Mouse (Mus musculus): ENCODE measurements around the gene Myh9.
A peak's percentile ranks its signal among the peaks of the same experiment; 100 is the strongest.

Gene Myh9

GRCm38 (mm10) chr15:77828242-77828641 is 13.7 kb downstream of the Myh9 start:
- no peak for DNase-seq (ENCODE audit: low read depth)

- no peak for DNase-seq (ENCODE audit: low read depth)
These were observed 14.2 kb downstream of the Myh9 start for GRCm38 (mm10) chr15:77827794-77828193.

GRCm38 (mm10) chr15:77827379-77827778 is 14.6 kb downstream of the Myh9 start:
- no peak for DNase-seq (ENCODE audit: low read depth)

- no peak for DNase-seq (ENCODE audit: low read depth)
These were observed 16.6 kb downstream of the Myh9 start for GRCm38 (mm10) chr15:77825382-77825781.

DNA sequence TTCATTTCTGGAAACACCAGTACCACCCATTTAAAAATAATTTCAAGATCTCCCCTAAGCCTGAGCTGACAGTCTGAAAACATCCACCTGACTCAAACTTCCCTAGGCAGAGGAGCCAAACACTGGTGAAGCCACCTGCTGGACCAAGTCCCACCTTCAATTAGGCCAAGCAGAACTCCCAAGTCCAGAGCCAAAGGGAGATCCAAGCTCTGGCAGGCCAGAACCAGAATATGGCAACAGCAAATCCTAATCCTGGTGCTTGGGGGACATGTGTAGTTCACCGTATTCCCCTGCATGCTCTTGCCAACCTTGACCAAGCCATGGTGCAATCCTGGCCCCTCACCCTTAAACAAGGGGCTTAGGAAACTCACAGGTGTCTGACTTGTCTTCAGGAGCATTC is 17.7 kb downstream of the Myh9 start:
- no peak for DNase-seq (ENCODE audit: low read depth)

DNA sequence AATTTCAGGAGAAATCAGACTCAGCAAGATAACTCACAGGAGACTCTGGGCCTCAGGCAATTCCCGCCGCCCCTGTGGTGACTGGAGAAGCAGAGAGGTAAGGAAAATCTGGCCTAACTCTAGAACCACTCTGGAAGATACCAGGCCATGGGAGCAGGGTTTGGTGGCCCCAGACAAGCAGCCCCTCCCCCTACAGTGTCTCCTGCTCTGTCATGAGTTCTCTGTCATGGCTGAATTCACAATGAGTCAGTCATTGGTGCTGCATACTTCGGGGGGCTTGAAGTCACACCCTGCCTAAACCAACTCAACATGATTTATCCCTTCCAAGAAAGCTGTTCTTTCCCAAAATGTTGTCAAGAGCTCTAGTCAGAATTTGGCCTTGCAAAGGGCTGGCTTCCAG is 18.3 kb downstream of the Myh9 start:
- DNase-seq (ENCODE audit: low read depth): peak; percentile 59

GRCm38 (mm10) chr15:77823196-77823595 is 18.8 kb downstream of the Myh9 start:
- DNase-seq (ENCODE audit: low read depth): no peak

DNA sequence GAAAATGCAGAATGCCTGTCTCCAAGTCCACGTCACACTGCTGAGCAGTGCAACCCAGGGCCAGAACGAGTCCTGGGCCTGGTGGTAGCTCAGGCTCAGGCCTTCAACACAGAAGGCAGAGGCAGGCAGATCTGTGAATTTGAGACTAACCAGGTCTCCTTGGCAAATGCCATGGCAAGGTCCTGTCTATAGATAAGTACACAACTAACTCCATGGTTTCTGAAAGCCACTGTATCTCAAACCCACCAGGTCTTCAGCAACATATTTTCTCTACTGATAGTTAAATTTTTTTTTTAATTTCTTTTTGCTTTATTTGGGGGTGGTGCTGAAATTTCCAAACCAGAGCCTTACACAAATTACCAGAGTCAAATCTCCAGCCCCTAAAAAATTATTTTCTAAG is 19.3 kb downstream of the Myh9 start:
- no peak for DNase-seq (ENCODE audit: low read depth)

DNA sequence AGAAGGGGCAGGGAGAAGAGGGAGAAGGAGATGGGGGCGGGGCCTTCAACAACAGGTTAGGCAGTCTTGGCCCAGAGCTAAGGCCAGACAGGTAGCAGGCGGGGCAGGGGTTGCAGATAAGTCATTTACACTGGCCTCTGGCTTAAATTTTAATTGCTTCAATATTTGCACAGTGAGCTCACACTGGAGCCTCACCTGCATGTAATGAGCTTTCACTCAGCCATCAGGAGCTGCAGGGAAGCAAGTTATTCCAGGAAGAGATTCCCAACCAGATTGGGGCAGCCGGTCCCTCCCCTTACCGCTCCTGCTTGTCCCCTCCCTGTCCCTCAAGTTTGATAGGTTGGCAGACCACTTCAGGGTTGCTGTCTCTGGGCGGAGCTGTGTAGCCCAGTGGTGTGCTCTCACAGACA is 19.9 kb downstream of the Myh9 start:
- DNase-seq (ENCODE audit: low read depth): no peak

GRCm38 (mm10) chr15:77821424-77821823 is 20.6 kb downstream of the Myh9 start:
- peak; percentile 62 for DNase-seq (ENCODE audit: low read depth)

- peak; percentile 79 for DNase-seq (ENCODE audit: low read depth)
These were observed 21.4 kb downstream of the Myh9 start for GRCm38 (mm10) chr15:77820480-77821163.

DNA sequence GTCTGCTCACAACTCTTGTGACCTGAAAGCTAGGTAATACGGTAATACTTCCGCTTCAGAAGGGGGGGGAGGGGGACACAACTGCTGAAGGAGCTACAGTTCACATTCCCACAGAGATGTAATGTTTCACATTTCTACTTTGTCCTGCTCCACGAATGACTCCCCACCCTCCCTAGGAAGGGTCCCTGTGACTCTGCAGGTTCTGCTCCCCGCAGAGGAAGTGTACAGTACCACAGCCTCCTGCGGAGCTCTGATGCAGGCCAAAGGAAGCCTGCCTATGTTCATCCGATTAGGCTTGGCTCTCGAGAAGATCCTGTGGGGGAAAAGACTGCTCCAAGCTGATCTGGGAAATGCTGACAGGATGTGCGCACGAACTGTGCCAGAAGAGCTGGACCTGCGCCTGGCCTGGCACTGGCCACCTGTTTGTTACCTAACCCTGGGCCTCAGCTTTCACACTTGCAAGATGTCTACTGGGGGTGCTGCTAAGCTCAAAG is 22.0 kb downstream of the Myh9 start:
- peak; percentile 89 for DNase-seq (ENCODE audit: low read depth)

DNA sequence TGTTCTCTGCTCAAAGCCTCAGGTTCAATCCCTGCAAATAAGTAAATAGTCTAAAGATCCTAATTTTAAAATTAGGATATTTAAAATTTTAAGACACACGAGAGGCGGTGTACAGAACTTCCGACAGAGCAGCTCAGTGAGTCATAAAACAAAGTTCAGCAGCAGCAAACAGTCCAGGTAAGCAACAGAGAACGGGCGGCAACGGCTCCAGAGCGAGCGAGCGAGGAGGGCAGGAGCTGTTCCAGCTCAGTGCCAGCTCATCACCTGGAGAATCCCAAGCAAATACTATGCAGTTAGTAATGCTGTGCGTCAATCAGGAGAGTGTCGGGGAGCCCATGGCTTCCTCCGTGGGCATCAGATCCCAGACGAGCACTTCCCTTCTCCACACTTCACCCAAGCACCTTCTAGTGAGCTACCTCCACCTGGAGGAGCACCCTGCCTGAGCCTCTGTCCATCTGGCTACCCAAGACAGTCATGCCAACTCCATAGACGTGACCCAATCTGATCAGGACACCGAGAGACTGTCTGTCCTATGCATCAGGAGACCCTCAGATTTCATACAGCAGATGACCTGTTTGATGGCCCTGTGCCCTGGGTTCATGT is 23.3 kb downstream of the Myh9 start:
- no peak for DNase-seq (ENCODE audit: low read depth)

GRCm38 (mm10) chr15:77817417-77817816 is 24.6 kb downstream of the Myh9 start:
- no peak for DNase-seq (ENCODE audit: low read depth)

DNA sequence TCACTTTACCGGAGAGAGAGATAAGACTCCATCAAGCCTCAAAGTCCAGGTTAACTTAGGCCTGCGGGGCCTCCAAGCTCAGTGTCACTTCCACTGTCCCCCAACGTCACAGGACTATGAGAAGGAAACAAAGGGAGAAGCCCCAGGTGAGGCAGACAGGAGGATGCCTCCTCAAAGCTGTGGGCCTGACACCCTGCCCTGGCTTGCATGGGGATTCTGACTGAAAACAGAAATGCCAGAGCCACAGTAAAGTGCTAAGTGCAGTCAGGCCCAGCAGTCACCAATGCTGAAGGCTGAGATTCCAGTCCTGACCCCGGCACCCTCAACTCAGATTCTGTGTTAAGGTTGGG is 25.4 kb downstream of the Myh9 start:
- no peak for DNase-seq (ENCODE audit: low read depth)

- DNase-seq (ENCODE audit: low read depth): no peak
These were observed 25.9 kb downstream of the Myh9 start for GRCm38 (mm10) chr15:77815867-77816600.

DNA sequence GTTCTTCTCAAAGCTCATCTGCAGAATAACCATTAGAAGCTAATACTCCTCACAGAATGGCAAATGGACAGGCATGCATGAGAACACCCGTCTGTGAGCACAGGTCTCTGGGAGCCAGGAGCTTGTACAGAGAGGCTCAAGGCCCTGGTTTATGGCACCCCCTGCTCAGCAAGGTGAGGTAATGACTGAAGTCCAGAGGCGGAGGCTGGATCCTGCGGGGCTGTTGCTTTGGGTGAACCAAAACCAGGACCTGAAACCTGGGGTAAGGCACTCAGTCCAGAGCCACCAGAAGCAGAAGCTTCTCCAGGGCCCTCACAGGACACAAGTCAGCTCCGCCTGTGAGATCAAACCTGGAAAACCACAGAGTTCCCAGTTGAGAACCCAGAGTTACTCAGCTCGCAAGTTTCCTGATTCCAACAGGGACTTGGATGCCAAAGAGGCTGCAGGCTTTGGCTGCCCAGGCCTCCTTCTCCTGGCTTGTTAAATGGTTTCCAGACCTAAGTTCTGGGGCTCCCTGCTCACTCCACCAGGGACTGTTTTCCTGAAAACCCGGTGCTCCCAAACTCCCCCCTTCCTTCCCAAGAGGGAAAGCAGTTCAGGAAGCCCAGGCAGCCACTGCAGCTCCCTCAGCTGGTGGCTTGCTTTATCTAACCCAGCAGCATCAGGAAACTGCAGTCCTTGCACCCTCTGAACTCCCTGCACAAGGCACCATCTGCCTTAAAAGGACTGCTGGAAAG is 28.2 kb downstream of the Myh9 start:
- DNase-seq (ENCODE audit: low read depth): peak; percentile 85

- DNase-seq (ENCODE audit: low read depth): no peak
These were observed 29.4 kb downstream of the Myh9 start for GRCm38 (mm10) chr15:77812578-77812977.

DNA sequence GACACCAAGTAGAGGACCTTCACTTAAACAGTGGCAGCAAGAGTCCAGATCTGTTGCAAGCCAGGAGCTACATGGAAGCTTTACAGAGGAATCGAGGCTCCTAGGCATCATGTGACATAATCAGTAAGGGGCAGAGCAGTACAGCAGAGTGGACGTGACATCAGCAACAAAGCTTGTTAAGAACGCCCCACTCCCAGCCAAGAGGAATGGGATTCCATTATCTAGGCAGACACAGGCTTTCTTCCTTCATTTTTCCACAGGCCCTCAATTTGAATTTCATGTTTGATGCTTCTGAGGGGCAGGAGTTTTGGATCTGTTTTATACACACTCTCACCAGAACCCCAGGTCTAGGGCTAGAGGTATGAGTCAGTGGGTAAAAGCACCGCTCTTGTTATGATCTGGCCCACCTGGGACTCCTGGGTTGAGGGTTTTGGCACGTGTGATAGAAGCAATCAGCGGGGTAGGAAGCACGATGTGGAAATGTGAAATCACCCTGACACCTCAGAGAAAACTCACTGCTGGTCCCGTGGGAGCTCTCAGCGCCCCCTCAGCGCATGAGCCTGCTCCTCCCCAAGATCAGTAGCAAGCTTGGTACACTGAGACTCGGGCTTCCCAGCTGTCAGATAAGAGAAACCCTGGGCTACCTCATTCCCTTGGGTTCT is 30.7 kb downstream of the Myh9 start:
- no peak for DNase-seq (ENCODE audit: low read depth)

DNA sequence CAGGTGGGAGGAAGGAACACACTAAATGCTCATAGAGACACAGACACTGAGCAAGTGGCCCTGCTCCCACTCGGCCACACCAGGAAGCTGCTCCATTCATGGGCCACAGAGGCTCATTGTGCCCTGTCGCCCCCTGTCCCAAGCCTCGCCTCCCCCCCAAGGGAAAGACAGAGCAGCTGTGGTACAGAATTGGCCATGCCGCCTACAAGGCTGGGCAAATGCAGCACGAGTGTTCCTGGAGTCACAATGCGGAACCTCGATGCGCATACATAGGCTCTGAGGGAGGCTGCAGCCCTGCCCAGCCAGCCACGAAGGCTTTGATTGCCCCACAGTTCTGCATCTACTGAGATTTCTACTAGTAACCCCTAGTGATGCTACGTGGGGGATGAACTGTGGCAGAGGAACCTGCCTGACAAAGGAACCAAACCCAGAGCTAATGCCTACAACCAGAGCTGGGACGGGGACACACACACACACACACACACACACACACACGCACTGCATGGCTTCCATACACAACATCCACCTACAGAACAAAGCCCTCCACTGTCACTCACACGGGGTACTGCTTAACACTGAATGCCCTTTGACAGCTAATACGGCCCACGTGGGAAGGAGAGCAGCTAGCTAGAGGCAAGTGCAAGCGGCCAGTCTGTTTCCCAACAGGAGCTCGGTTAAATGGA is 31.4 kb downstream of the Myh9 start:
- DNase-seq (ENCODE audit: low read depth): no peak

DNA sequence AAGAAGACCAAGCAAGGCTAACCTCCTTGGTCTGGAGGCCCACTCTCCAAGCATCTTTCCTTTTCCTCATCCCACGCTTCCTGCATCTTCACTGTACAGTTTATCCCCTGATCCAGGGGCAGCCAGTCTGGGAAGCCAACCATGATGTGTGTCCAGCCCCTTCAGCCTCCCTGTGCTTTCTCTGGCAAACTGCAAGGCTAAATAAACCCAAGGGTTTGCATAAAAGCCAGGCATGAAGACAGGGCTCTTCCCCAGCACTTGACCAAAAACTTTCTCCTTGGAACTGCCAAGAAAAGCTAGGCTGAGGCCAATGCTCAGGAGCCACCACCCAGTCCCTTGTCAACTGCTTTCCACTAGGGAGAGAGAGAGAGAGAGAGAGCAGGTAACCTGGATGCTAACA is 32.5 kb downstream of the Myh9 start:
- no peak for DNase-seq (ENCODE audit: low read depth)

DNA sequence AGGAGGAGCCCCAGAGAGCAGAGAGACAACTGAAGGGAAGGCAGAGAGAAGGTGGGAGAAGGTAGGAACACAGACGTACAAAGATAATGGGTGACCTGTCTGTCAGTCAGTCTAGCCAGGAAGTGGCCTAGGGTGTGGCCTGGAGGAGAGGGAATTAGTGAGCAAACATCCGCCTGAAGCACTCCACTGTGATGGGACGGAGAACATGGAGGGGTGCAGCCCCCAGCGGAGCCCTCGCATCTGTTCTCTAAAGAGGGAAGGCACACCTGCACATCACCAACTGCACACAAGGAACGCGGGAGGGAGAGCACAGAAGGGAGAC is 34.8 kb downstream of the Myh9 start:
- no peak for DNase-seq (ENCODE audit: low read depth)
